Mouse (Mus musculus): Measurements from ENCODE around the gene Ssna1. TPM values are rescaled to one million over a fixed set of nuclear protein-coding genes. Genes with fewer than 3 reads are reported as not detected.

Gene Ssna1
- polyA plus RNA-seq, 1 experiment, result 45.5 TPM

DNA sequence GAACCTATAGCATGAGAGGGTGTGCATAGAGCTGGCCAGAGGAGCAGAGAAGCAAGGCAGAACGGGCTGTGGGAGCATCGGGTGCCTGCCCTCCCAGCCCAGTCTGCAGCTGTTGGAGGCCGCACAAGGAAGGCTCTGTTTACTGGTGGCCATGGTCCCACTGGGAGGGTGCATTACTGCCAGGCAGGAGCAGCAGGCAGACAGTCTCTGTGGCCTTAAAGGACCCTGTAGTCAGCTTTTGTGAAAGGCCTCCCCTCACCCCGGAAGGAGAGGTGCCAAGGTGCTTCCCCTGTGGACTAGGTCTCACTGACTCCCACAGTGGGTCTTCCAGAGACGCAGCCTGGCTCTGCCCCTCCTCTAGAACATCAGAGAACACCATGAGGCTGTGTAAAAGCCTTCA is 45.4 kb downstream of the Ssna1 start:
- Histone ChIP-seq H3K27me3 (ENCODE audit: control insufficient read depth, insufficient read depth, low read length) (no peaks in the 10 kb centered on the region), H3K4me1 (ENCODE audit: control insufficient read depth, insufficient read depth, insufficient read length) (peaks cover 8% of the 10 kb centered on the region; the same call in 1 of the 2 replicates), H3K36me3 (ENCODE audit: control insufficient read depth, insufficient read depth, low read length) (peaks cover 1% of the 10 kb centered on the region; the same call in 1 of the 2 replicates), H3K4me3 (ENCODE audit: extremely low read depth, insufficient read depth, insufficient read length) (no peak overlapping the region), H3K27ac (ENCODE audit: insufficient read depth, low read length) (no peak overlapping the region)
- 87% methylated on average over 5 of the region's 5 CpGs for WGBS
- TF ChIP-seq CTCF (IDR thresholded peaks at IDR 0.05; ENCODE audit: extremely low read depth, insufficient read depth, insufficient read length, insufficient replicate concordance), result no peak
- TF ChIP-seq POLR2A (IDR thresholded peaks at IDR 0.05; ENCODE audit: low read depth, low read length), result no peak
- DNase-seq (ENCODE audit: low read depth in 1 of 2, low spot score in 2 of 2), result no peak

DNA sequence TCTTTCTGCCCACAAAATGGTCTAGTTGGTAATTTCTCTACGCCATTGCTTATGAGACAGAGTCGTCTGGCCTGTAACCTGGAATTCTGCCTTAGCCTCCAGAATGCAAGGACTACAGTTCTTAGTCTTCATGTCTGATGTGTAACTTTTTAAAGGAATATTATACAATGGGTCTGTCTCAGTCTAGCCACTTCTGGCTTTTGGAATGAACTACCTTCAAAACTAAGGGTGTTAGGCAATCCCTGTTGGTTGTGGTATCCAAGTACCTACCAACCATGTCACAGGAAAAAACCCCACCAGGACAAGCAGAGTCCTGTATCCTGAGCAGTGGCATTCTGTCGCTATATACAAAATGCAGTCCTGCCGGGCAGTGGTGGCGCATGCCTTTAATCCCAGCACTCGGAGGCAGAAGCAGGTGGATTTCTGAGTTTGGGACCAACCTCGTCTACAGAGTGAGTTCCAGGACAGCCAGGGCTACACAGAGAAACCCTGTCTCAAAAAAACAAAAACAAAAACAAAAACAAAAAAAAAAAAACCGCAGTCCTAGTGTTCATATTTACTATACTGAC is 46.3 kb downstream of the Ssna1 start:
- no peak for DNase-seq (ENCODE audit: low read depth in 1 of 2, low spot score in 2 of 2)
- Histone ChIP-seq H3K36me3 (ENCODE audit: control insufficient read depth, insufficient read depth, low read length) (peaks cover 3% of the 10 kb centered on the region; the same call in 1 of the 2 replicates), H3K4me3 (ENCODE audit: extremely low read depth, insufficient read depth, insufficient read length) (no peak overlapping the region), H3K27me3 (ENCODE audit: control insufficient read depth, insufficient read depth, low read length) (no peaks in the 10 kb centered on the region), H3K4me1 (ENCODE audit: control insufficient read depth, insufficient read depth, insufficient read length) (peaks cover 8% of the 10 kb centered on the region; the same call in 1 of the 2 replicates), H3K27ac (ENCODE audit: insufficient read depth, low read length) (peak overlapping the region; percentile 57; the same call in 1 of the 2 replicates)
- no peak for TF ChIP-seq CTCF (IDR thresholded peaks at IDR 0.05; ENCODE audit: extremely low read depth, insufficient read depth, insufficient read length, insufficient replicate concordance)
- TF ChIP-seq POLR2A (IDR thresholded peaks at IDR 0.05; ENCODE audit: low read depth, low read length), result no peak
- 91% methylated on average over 8 of the region's 8 CpGs for WGBS

DNA sequence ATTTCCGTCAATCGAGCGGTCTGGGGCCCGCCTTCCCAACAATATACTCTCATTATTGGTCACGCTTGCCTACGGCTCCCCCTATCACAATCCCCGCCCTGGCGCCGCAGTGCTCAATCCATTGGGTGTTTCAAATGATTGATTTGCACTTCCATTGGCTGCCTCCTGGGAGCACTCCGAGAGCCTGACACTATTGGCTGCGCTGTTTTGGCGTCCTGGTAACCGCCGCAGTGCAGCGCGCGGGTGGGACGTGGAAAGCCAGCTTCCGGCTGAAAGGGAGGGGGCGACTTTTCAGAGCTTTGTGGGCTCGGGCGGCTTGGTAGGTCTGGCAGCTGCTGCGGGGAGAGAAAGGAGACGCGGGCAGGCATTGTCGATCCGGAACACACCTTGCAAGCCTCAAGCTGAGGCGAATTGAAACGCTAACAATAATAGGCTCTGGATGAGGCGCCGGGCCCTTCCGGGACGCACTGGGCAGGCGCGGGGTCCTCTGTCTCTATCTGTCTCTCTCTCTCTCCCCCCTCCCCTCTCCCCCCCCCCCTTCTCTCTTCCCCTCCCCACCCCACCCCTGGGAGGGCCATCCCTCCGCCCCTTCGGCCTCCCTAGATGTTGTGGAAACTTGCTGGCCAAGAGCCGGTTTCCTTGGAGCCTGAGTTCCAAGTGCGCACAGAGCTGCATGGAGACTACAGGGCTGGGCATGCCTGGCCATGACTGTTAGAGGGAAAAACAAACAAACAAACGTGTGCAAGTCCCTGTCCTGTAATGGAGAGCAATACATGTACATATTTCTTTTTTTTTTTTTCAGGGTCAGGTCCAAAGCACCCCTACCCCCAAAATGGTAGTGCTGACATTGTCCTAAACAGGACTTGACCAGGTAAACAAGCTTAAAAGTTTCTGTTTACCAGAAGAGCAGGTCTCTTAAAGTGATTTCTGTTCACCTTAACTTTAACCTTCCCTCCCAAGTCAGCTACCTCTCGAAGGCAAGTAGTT is 47.2 kb downstream of the Ssna1 start:
- WGBS, result 2% methylated on average over 41 of the region's 41 CpGs
- H3K4me1 ChIP-seq (ENCODE audit: control insufficient read depth, insufficient read depth, insufficient read length), result peaks cover 8% of the 10 kb centered on the region; the same call in 1 of the 2 replicates
- TF ChIP-seq POLR2A (IDR thresholded peaks at IDR 0.05; ENCODE audit: low read depth, low read length) (peak; percentile 60; the same call in 1 of the 2 replicates), CTCF (IDR thresholded peaks at IDR 0.05; ENCODE audit: extremely low read depth, insufficient read depth, insufficient read length, insufficient replicate concordance) (no peak)
- H3K36me3 ChIP-seq (ENCODE audit: control insufficient read depth, insufficient read depth, low read length), result peaks cover 3% of the 10 kb centered on the region; the same call in 1 of the 2 replicates
- H3K27me3 ChIP-seq (ENCODE audit: control insufficient read depth, insufficient read depth, low read length), result no peaks in the 10 kb centered on the region
- H3K4me3 ChIP-seq (ENCODE audit: extremely low read depth, insufficient read depth, insufficient read length), result peak overlapping the region; percentile 66
- H3K27ac ChIP-seq (ENCODE audit: insufficient read depth, low read length), result peak overlapping the region; percentile 92
- peak; percentile 96 to 99 for DNase-seq (ENCODE audit: low read depth in 1 of 2, low spot score in 2 of 2)

DNA sequence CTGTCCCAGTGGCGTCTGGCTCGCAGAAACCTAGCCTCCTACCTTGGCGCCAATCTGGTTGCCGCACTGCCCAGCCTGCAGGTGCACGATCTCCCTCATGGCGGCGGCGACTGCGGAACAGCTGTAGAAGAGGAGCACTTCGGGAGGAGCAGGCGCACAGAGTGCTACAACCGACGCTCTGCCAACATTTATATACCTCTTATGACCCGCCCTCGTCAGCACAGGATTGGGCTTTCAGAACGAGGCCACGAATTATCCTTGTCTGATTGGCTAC is 47.8 kb downstream of the Ssna1 start, which contains the start of gene Tubb4b:
TSS of gene Tubb4b (minus strand) at position 211 of the 274 bp plus-strand sequence.
- no peak for DNase-seq (ENCODE audit: low read depth in 1 of 2, low spot score in 2 of 2)
- peaks cover 8% of the 10 kb centered on the region; the same call in 1 of the 2 replicates for H3K4me1 ChIP-seq (ENCODE audit: control insufficient read depth, insufficient read depth, insufficient read length)
- peaks cover 3% of the 10 kb centered on the region; the same call in 1 of the 2 replicates for H3K36me3 ChIP-seq (ENCODE audit: control insufficient read depth, insufficient read depth, low read length)
- H3K27ac ChIP-seq (ENCODE audit: insufficient read depth, low read length), result peak within 1 kb of the TSS; percentile 97
- peak within 1 kb of the TSS; percentile 93 for H3K4me3 ChIP-seq (ENCODE audit: extremely low read depth, insufficient read depth, insufficient read length)
- no peaks in the 10 kb centered on the region for H3K27me3 ChIP-seq (ENCODE audit: control insufficient read depth, insufficient read depth, low read length)
- TF ChIP-seq POLR2A (IDR thresholded peaks at IDR 0.05; ENCODE audit: low read depth, low read length) (peak; percentile 99), CTCF (IDR thresholded peaks at IDR 0.05; ENCODE audit: extremely low read depth, insufficient read depth, insufficient read length, insufficient replicate concordance) (no peak; the same call in 1 of the 2 replicates)
- WGBS, result under 1% methylated on average over 17 of the region's 17 CpGs

DNA sequence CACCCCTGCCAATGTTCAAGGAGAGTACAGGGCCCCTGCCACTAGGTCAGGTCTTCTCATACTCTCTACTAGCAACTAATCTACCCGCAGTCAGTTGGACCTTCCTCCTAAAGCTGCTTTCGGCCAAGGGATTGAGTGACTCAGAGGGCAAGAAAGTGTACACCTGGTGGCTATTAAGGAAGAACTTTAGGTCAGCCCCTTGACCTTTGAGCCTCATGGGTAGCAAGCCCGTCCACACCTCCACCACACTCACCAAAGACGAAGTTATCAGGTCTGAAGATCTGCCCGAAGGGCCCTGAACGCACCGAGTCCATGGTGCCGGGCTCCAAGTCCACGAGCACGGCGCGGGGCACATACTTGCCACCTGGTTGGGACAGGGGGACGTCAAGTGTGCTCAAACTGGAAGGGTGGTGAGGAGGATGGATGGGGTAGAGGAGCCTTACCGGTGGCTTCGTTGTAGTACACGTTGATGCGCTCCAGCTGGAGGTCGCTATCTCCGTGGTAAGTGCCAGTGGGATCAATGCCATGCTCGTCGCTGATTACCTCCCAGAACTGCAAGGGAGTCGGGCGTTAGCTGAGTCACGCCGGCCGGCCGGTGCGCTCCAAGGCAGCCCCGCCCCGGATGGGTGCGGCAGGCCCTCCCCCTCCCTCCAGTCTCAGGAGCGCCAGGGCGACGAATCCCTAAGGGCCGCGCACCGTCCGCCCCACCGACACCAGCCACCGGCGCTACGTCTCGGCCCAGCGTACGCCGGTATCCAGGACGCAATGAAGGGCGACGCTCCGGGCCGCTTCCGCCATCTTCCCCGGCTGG is 48.4 kb downstream of the Ssna1 start:
- Histone ChIP-seq H3K27me3 (ENCODE audit: control insufficient read depth, insufficient read depth, low read length) (no peaks in the 10 kb centered on the region), H3K4me1 (ENCODE audit: control insufficient read depth, insufficient read depth, insufficient read length) (peaks cover 7% of the 10 kb centered on the region; the same call in 1 of the 2 replicates), H3K27ac (ENCODE audit: insufficient read depth, low read length) (peak overlapping the region; percentile 97), H3K36me3 (ENCODE audit: control insufficient read depth, insufficient read depth, low read length) (peaks cover 3% of the 10 kb centered on the region; the same call in 1 of the 2 replicates), H3K4me3 (ENCODE audit: extremely low read depth, insufficient read depth, insufficient read length) (peak overlapping the region; percentile 93)
- no peak for TF ChIP-seq CTCF (IDR thresholded peaks at IDR 0.05; ENCODE audit: extremely low read depth, insufficient read depth, insufficient read length, insufficient replicate concordance)
- TF ChIP-seq POLR2A (IDR thresholded peaks at IDR 0.05; ENCODE audit: low read depth, low read length), result no peak
- peak in 1 of 2 experiments; percentile 83 for DNase-seq (ENCODE audit: low read depth in 1 of 2, low spot score in 2 of 2)
- WGBS, result 2% methylated on average over 51 of the region's 53 CpGs

DNA sequence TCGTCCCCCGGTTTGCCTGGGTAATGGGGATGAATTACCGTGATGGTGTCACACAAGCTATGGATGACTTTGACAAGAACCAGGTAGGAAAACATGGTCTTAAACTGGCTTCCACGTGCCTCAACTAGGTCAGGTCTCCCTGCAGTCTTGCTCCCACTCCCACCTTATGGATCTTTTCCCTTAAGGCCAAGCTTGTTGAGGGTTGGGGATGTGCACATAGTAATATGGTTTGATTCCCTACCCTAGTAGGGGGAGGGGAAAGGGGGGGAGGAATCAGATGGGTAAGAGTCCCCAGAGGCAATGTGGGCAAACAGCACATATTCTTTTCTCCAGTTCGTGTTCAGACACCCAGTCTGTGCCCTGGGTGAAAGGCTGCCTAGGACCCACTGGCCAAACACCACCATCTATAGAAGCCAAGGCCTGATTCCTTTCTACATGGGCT is 50.9 kb downstream of the Ssna1 start:
- no peaks in the 10 kb centered on the region for H3K27me3 ChIP-seq (ENCODE audit: control insufficient read depth, insufficient read depth, low read length)
- TF ChIP-seq CTCF (IDR thresholded peaks at IDR 0.05; ENCODE audit: extremely low read depth, insufficient read depth, insufficient read length, insufficient replicate concordance) (no peak), POLR2A (IDR thresholded peaks at IDR 0.05; ENCODE audit: low read depth, low read length) (no peak)
- peaks cover 5% of the 10 kb centered on the region; the same call in 1 of the 2 replicates for H3K4me1 ChIP-seq (ENCODE audit: control insufficient read depth, insufficient read depth, insufficient read length)

More for the DNA sequence above, 50.9 kb downstream of the Ssna1 start:
- no peak for DNase-seq (ENCODE audit: low read depth in 1 of 2, low spot score in 2 of 2)
- no peak overlapping the region for H3K4me3 ChIP-seq (ENCODE audit: extremely low read depth, insufficient read depth, insufficient read length)
- 87% methylated on average over 5 of the region's 5 CpGs for WGBS
- no peak overlapping the region for H3K27ac ChIP-seq (ENCODE audit: insufficient read depth, low read length)
- H3K36me3 ChIP-seq (ENCODE audit: control insufficient read depth, insufficient read depth, low read length), result peaks cover 3% of the 10 kb centered on the region; the same call in 1 of the 2 replicates

Other genes with a start within 250 kb of the Ssna1 start
- 43.0 and 81.9 TPM in 2 replicates for gene Nsmf, start 218.1 kb downstream of the Ssna1 start, polyA plus RNA-seq (2012; rRNA removed)
- 0.05 and 0.14 TPM in 2 replicates for gene Entpd8, start 192.1 kb downstream of the Ssna1 start, polyA plus RNA-seq (2012; rRNA removed)
- 0.21 and 0.25 TPM in 2 replicates for gene Noxa1, start 177.3 kb downstream of the Ssna1 start, polyA plus RNA-seq (2012; rRNA removed)
- 8.0 and 13.8 TPM in 2 replicates for gene Nrarp, start 91.7 kb downstream of the Ssna1 start, polyA plus RNA-seq (2012; rRNA removed)
- 77.5 and 104 TPM in 2 replicates for gene Tor4a, start 75.6 kb downstream of the Ssna1 start, polyA plus RNA-seq (2012; rRNA removed)
- 61.6 and 68.1 TPM in 2 replicates for gene Nelfb, start 60.9 kb downstream of the Ssna1 start, polyA plus RNA-seq (2012; rRNA removed)
- gene Stpg3, start 57.8 kb downstream of the Ssna1 start, polyA plus RNA-seq (2012; rRNA removed), result 0.05 TPM in 1 of 2 replicates, not detected in the other
- 0.11 and 0.16 TPM in 2 replicates for gene Fam166a, start 53.7 kb downstream of the Ssna1 start, polyA plus RNA-seq (2012; rRNA removed)
- 222 and 307 TPM in 2 replicates for gene Tubb4b, start 47.7 kb downstream of the Ssna1 start, polyA plus RNA-seq (2012; rRNA removed)
- gene Slc34a3, start 38.1 kb downstream of the Ssna1 start, polyA plus RNA-seq (2012; rRNA removed), result 0.04 and 0.06 TPM in 2 replicates
- gene Rnf224, start 35.7 kb downstream of the Ssna1 start, polyA plus RNA-seq (2012; rRNA removed), result not detected in 2 replicates
- gene Rnf208, start 30.2 kb downstream of the Ssna1 start, polyA plus RNA-seq (2012; rRNA removed), result 1.8 and 2.1 TPM in 2 replicates
- gene Cysrt1, start 30.0 kb downstream of the Ssna1 start, polyA plus RNA-seq (2012; rRNA removed), result not detected in 2 replicates
- gene AL732309.1, start 25.6 kb downstream of the Ssna1 start, polyA plus RNA-seq (2012; rRNA removed), result 21.0 and 25.2 TPM in 2 replicates
- 44.4 and 60.5 TPM in 2 replicates for gene Tmem203, start 17.0 kb downstream of the Ssna1 start, polyA plus RNA-seq (2012; rRNA removed)
- 17.1 and 23.5 TPM in 2 replicates for gene Tprn, start 9.8 kb downstream of the Ssna1 start, polyA plus RNA-seq (2012; rRNA removed)
- gene Anapc2, start within 50 bp of the Ssna1 start, polyA plus RNA-seq (2012; rRNA removed), result 55.7 and 68.8 TPM in 2 replicates
- gene Tmem210, start 15.7 kb upstream of the Ssna1 start, polyA plus RNA-seq (2012; rRNA removed), result not detected in 2 replicates
- 0.28 and 0.77 TPM in 2 replicates for gene Lrrc26, start 17.5 kb upstream of the Ssna1 start, polyA plus RNA-seq (2012; rRNA removed)
- 0.04 and 0.26 TPM in 2 replicates for gene Grin1, start 46.7 kb upstream of the Ssna1 start, polyA plus RNA-seq (2012; rRNA removed)
- gene Man1b1, start 59.9 kb upstream of the Ssna1 start, polyA plus RNA-seq (2012; rRNA removed), result 11.4 and 14.6 TPM in 2 replicates
- gene Dpp7, start 83.9 kb upstream of the Ssna1 start, polyA plus RNA-seq (2012; rRNA removed), result 35.1 and 41.8 TPM in 2 replicates
- 28.4 and 55.4 TPM in 2 replicates for gene Uap1l1, start 93.2 kb upstream of the Ssna1 start, polyA plus RNA-seq (2012; rRNA removed)
- gene Sapcd2, start 99.9 kb upstream of the Ssna1 start, polyA plus RNA-seq (2012; rRNA removed), result 6.7 and 9.4 TPM in 2 replicates
- gene Entpd2, start 123.4 kb upstream of the Ssna1 start, polyA plus RNA-seq (2012; rRNA removed), result 5.0 and 5.9 TPM in 2 replicates
- gene Npdc1, start 126.9 kb upstream of the Ssna1 start, polyA plus RNA-seq (2012; rRNA removed), result 31.0 and 36.5 TPM in 2 replicates
- gene Fut7, start 150.8 kb upstream of the Ssna1 start, polyA plus RNA-seq (2012; rRNA removed), result 2.4 and 3.7 TPM in 2 replicates
- 61.1 and 67.6 TPM in 2 replicates for gene Abca2, start 156.3 kb upstream of the Ssna1 start, polyA plus RNA-seq (2012; rRNA removed)
- gene Clic3, start 184.4 kb upstream of the Ssna1 start, polyA plus RNA-seq (2012; rRNA removed), result 2.5 and 3.1 TPM in 2 replicates
- 68.7 and 86.4 TPM in 2 replicates for gene Paxx, start 188.7 kb upstream of the Ssna1 start, polyA plus RNA-seq (2012; rRNA removed)
- gene Ptgds, start 197.6 kb upstream of the Ssna1 start, polyA plus RNA-seq (2012; rRNA removed), result 0.27 and 7.8 TPM in 2 replicates
- gene Lcn12, start 221.5 kb upstream of the Ssna1 start, polyA plus RNA-seq (2012; rRNA removed), result not detected in 2 replicates
- gene Fbxw5, start 228.3 kb upstream of the Ssna1 start, polyA plus RNA-seq (2012; rRNA removed), result 34.7 and 42.0 TPM in 2 replicates
- 1.9 TPM in 2 replicates for gene C8g, start 229.3 kb upstream of the Ssna1 start, polyA plus RNA-seq (2012; rRNA removed)